Mouse (Mus musculus) heart, postnatal 10 days (tissue): Measurements from ENCODE around the gene Mthfd2. TPM values are rescaled to one million over a fixed set of nuclear protein-coding genes. Genes with fewer than 3 reads are reported as not detected.
"Not testable (repeated sequence)": the region's sequence is repeated elsewhere in the genome, so short reads cannot be mapped to it uniquely, and the experiment has no call there.

Experiments
- DNase-seq, 2 experiments: peaks; one replicate each; pipeline ENCODE4 v3.0.0; 2021
- intact Hi-C: fragments of 180-260 bp; cut with DNase I; formaldehyde crosslinking; loops from one replicate; pipeline ENCODE4 v1.15.1; 2025
- total RNA-seq, 2 experiments: library from RNA; stranded (reverse); gene quantifications; 2 replicates each; pipeline ENCODE4 v1.2.3; 2021

Mthfd2 gene
- total RNA-seq = 1 to 10 TPM; 5.0 to 5.4 TPM

DNA sequence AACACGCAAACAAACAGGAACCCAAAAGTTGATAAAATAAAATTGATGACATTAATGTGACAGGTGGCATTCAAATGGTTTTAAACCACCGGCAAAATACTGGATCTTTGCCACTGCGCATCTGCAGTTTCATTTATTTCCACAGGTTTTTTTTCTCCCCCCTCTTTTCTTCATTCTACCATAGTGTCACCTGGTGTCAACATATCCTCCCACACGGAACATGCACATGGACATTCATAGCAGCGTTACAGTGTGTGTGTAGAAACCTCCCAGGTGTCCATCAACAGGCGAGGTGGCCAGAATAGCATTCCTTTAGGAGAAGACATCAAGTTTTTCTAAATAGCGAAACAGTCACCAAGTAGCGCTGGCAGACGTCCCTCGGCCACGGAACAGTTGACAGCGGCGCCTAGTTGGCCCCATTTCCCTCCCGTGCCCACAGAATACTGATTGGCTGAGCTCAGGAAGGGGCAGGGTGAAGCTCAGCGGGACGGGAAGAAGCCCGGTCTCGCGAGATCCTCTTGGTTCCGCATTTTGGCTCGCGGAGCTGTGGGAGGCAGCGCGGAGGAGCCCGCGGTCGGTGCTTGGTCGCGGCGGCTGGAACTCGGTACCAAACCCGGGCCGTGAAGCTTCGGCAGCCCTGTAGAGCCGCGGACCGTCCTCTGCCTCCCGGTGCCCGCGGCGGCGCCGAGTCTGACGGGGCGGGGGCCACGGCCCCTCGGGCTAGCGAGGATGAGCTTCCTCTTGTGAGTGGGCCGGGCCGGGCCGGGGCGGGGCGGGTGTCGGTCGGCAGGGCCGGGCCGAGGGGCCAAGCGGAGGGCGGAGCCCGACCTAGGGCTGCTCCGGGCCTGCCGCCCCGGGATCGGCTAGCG is at the start of gene Mthfd2, which contains the start of gene Mob1a:
TSS of gene Mthfd2 (minus strand) at position 384 of the 869 bp plus-strand sequence.
TSS of gene Mob1a (plus strand) at position 492 of the 869 bp plus-strand sequence.
- peak; percentile 96 to 97 for DNase-seq
- intact Hi-C loops = loop anchor here (10.0 kb wide), 1 partner anchor 551 kb away; the partner anchor contains the start of gene Hk2

GRCm38 (mm10) chr6:83373704-83374300 is 48.1 kb upstream of the Mthfd2 start:
- intact Hi-C loops = no loop called here
- no peak for DNase-seq

DNA sequence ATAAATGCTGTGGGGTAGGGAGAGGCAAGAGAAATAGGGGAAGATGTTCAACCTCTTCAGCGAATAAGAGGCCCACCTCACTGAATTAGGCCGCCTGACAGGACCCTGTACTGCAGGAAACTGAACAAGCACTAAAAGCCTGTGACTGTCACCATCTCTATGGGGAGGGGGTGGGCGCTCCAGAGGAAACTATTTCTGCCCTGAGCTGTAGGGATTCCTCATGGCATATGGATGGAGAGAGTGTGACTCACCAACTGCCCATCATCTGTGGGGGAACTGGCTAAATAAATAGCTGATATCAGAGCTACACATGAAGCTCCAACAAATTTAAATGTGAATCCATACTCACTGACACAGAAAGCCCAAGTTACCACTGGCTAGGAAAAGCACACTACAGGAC is 45.6 kb upstream of the Mthfd2 start:
- no peak for DNase-seq
- intact Hi-C loops = no loop called here

DNA sequence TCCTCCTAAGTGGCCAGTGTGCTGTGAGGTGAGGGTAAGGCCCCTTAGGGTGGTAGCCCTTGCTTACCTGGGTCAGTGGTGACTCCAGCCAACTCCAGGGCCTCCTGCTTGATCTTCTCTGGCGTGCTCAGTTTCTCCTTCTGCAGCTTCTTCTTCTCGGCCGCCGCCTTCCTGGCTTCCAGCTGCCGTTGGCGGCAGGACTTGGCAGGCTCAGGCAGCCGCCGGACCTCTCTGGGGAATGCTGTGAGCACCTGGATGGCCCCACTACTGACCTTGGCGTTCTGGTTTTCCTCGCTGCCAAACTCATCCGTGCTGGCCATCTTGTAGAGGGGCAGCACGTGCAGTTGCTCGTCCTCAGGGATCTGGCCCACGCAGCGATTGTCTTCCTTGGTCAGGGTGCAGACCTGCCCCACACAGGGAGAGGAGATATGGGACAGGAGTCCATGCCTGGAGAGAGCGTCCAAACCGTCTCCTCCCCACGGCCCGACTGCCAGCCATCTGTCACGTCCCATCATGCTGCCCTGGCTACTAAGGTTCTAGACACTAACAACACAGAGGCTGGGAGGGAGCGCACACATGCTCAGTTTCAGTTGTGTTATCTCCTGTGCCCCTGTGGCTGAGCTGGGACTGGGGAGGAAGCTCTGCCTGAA is 44.7 kb upstream of the Mthfd2 start:
- intact Hi-C loops = no loop called here

DNA sequence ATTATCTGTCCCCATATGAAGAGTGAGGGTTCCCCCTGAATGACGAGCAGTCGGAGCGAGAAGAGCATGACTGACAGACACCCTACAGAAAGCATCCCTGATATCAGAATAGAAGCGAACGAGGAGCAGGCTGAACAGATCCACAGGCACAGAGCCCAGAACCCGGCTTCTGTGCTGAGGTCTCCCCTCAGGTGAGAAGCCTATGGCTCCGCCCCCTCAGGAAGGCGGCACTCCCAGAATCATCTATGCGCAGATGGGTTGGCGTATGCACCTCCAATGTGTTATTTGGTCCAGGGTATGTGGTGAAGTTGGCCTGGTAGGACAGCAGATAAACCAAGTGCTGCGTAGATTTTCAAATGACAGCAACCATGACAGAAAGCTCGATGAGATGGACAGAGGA is 37.4 kb upstream of the Mthfd2 start:
- intact Hi-C loops = no loop called here
- no peak for DNase-seq

More for the DNA sequence above, 44.7 kb upstream of the Mthfd2 start:
- DNase-seq = no peak

DNA sequence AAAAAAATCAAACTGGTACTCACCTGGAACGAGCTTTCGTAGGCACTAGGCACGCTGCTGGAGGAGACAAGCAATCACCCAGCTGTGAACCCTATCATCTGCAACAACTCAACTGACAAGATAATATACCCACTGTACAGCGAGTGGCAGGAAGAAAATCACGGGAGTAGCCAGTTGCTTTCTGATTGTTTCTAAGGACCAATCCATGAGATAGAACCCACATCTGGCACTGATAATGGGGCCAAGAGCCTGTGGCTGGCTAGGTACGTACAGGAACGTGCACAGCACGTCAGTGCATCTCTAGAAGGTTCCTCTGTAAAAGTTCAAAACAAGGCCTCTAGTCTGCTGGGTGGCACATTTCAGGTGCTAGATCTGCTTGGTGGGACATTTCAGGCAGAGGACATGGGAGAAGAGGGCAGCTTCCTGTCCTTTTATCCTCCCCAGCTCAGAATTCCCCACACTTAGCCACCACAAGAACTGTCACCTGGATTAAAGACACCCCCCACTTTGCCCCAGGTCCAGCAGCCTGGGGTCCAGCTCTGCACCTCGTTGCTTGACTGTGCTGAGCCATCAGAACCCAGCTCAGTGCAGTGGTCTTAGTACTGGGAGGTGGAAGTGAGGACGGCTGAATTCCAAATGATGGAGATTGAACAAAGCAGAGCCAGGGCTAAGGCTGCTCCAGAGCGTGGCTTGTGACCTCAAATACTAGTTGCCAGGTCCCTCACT is 36.0 kb upstream of the Mthfd2 start:
- intact Hi-C loops = no loop called here
- no peak for DNase-seq

- DNase-seq = no peak
- intact Hi-C loops = loop anchor here (2.0 to 5.0 kb wide), 3 partner anchors 210 to 315 kb away; no protein-coding TSS in a partner anchor
Measured at GRCm38 (mm10) chr6:83357436-83357835, 31.7 kb upstream of the Mthfd2 start.

DNA sequence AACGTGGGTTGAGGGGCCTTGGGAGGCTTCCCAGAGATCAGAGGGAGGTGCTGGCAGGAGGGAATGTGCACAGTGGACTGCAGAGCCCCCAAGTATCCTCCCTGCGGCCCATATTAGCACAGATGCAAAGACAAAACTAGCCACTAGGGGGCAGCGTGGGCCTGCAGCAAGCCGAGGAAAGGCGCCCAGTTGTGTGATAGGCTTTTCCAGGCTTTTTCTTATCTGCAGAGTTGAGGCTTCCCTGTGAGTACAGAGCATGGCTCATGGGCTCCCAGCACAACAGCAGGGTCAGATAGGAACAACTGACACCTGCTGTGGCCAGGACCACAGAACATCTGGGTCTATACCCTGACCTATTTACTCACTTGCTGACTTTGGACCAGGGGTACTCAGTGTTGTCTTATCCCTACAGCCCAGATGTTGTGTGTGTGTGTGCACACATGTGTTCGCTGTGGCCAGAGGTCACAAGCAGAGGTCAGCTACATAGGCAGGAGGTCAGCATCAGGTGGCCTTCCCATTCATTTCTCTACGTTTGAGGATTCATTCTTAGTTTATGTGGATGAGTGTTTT is 30.9 kb upstream of the Mthfd2 start:
- DNase-seq = peak; percentile 87 to 95
- intact Hi-C loops = loop anchor here (1.0 to 5.0 kb wide), 4 partner anchors 156 to 316 kb away; no protein-coding TSS in a partner anchor

GRCm38 (mm10) chr6:83354856-83355781 is 29.4 kb upstream of the Mthfd2 start:
- no peak for DNase-seq
- intact Hi-C loops = loop anchor here (5.0 kb wide), 2 partner anchors 212 to 262 kb away; no protein-coding TSS in a partner anchor

- intact Hi-C loops = no loop called here
- DNase-seq = no peak
Measured at GRCm38 (mm10) chr6:83352666-83353410, 27.1 kb upstream of the Mthfd2 start.

GRCm38 (mm10) chr6:83351490-83352160 is 25.9 kb upstream of the Mthfd2 start:
- DNase-seq = no peak
- intact Hi-C loops = no loop called here

DNA sequence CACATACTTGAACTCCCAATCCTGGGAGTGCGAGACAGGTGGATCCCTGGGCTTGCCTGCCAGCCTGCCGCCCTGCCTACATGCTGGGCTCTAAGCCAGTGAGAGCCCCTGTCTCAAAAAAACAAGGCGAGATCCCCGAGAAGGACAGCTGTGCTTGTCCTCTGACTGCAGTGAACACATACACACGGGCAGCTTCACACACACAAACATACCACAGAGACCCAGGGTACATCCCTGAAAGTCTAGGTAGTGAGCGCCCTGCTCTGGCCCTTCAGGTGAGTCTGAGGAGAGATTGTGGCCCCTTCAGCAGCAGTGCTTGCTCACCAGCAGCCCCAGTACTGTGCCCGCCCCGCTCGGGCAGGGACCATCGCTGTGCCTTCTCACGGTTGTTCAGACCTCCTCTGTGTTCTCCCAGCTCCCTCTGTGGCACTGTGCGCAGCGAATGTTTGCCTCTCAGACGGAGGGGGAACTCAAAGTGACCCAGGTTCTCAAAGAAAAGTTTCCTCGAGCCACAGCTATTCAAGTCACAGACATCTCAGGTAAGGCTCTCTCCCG is 25.2 kb upstream of the Mthfd2 start:
- intact Hi-C loops = no loop called here
- DNase-seq = no peak

DNA sequence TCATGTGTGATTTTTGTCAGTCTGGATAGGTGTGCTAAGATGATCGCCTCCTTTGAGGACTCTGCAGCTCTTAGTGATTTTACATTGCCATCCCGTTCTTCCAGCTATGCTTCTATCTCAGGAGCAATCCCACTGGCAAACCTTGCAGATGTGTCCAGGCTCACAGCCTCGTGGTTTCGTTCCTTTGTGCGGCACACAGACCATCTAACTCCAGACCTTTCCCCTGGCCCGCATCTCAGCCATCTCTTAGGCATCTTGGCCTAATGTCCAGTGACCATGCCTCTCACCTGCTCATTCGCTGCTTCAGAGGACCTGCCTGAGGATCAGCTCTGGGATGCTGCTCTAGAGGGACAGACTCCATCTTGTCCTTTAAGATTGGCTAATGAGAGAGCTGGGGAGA is 24.5 kb upstream of the Mthfd2 start:
- DNase-seq = no peak
- intact Hi-C loops = no loop called here

GRCm38 (mm10) chr6:83349274-83349958 is 23.7 kb upstream of the Mthfd2 start:
- intact Hi-C loops = no loop called here
- peak; percentile 93 to 95 for DNase-seq

DNA sequence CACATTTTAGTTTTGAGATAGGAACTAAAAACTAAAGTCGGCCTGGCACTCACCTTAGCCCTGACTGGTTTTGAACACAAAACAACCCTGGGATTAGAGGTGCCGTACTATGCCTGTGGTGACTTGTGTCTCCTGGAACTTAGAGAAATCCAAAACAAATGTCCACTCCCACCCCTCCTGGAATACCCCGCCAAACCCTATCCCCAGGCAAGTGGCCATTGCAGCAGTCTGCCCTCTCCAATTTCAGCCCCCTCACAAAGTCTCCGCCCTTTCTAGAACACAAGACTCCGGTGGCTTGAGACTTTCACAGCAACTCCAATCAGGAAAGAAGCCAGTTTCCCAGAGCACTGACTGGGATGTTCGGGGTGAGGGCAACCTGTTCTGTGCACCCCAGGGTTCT is 23.2 kb upstream of the Mthfd2 start, which contains the start of gene Bola3:
TSS of gene Bola3 (plus strand) at position 275 of the 400 bp plus-strand sequence.
- no peak for DNase-seq
- intact Hi-C loops = no loop called here

- no peak for DNase-seq
- intact Hi-C loops = no loop called here
Measured at GRCm38 (mm10) chr6:83347916-83348315, 22.2 kb upstream of the Mthfd2 start.

DNA sequence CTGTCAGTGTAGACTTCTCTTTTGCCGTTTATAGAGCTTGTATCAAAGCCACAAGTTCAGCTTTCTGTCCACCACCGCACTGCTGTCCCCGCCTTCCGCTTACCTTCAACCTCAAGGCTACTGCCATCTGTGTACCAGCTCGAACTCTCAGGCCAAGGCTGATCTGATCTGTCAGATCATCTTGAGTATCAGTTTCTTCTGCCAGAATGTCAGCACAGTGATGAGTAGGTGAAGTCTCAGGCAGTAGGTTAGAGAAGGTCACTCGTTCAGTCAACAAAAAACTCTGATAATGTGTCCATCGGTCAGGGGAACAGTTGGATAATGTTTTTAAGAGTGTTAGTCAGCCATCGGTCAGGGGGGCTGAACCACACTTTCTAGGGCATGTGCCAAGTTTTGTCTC is 19.6 kb upstream of the Mthfd2 start:
- DNase-seq, intact Hi-C loops: not testable (repeated sequence)
